ENCODE assay signal across 9 mouse cellular contexts in the genomic region with DNA sequence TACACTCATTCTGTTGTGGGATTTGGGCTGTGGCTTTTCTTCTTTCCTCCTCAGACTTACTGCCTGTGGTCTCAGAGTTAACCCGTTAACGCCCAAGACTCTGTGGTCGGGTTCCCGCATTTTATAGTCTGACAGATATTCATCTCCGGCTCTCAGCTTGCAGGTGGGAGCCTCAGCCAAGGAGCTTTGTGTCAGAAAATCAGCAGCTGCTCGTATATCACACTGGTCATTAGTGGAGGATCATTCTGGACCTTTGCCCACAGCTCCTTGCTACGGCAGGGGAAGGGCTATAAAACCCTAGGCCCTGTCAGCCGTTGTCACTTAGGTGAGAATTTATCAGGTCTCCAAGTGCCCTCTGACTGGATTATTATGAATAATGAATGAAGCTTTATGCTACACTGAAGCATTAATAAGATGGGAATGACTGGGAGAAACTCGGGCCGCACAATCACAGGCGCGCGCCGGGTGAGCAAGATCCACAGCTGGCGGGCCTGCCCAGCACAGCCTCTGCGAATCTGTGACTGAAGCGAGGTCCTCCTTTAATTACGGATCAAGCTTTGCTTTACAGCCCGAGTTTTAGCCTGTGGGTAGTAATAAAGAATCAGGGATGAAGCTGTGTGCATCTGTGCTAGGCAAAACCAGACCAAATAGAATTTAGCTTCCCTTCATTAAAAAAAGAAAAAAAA.
A peak's percentile ranks its signal among the peaks of the same experiment; 100 is the strongest.
DNase-seq lines count a peak whose midpoint lies in the region; ATAC-seq and TF ChIP-seq lines count a peak whose summit lies in the region.
"Had no signal": no experiment of that assay in that cellular context is flagged by ENCODE, and none has a peak within 500 bp of the region (broad histone marks: within the 10 kb centered on the region; RNA-seq: fewer than 3 reads in every experiment).

No protein-coding gene starts in this region.

- H3K79me2 ChIP-seq in heart, adult 2 months (replicated peaks; ENCODE audit: control insufficient read depth, insufficient read depth, low read length) = no peaks in the 10 kb centered on the region

- H3K27ac ChIP-seq in kidney, adult 2 months (ENCODE audit: insufficient read depth, low read depth, low read length) = no peak overlapping the region
- H3K27ac ChIP-seq in hindbrain, embryonic 14.5 days = peak overlapping the region; percentile 67
- peak overlapping the region; percentile 35; the same call in 1 of the 2 replicates for H3K27ac ChIP-seq in neural tube, embryonic 11.5 days (ENCODE audit: low read depth, low read length)
- no peak overlapping the region for H3K27ac ChIP-seq in heart, adult 2 months
- H3K27ac ChIP-seq: liver, embryonic 15.5 days had no signal

- peak overlapping the region; percentile 9 for H3K9ac ChIP-seq in hindbrain, embryonic 14.5 days
- H3K9ac ChIP-seq in neural tube, embryonic 11.5 days (ENCODE audit: low read length) = no peak overlapping the region
- H3K9ac ChIP-seq in heart, adult 2 months (ENCODE audit: low read depth, low read length) = no peak overlapping the region
- H3K9ac ChIP-seq: liver, embryonic 15.5 days had no signal

- DNase-seq in kidney, postnatal 10 days = peak; percentile 18
- no peak for DNase-seq in kidney, adult 2 months
- peak; percentile 48 for DNase-seq in embryo, embryonic 10 days (ENCODE audit: low spot score)
- DNase-seq in hindbrain, embryonic 14.5 days (ENCODE audit: low spot score) = peak; percentile 50
- peak; percentile 73 for DNase-seq in neural tube, embryonic 11.5 days (ENCODE audit: low spot score)
- DNase-seq in heart, adult 2 months = no peak
- no peak for DNase-seq in B cell, adult 2 months
- no peak for DNase-seq in ovary, adult 18-20 months (ENCODE audit: low spot score)

- no peaks in the 10 kb centered on the region for H3K9me3 ChIP-seq in hindbrain, embryonic 14.5 days (ENCODE audit: control insufficient read depth, low read length)
- H3K9me3 ChIP-seq in neural tube, embryonic 11.5 days (ENCODE audit: control insufficient read depth, low read length) = no peaks in the 10 kb centered on the region
- H3K9me3 ChIP-seq: liver, embryonic 15.5 days had no signal

- TF ChIP-seq CTCF in kidney, adult 2 months (conservative IDR thresholded peaks at IDR 0.05; ENCODE audit: insufficient read depth, insufficient read length, low read depth, low read length) = no peak
- TF ChIP-seq CTCF in heart, adult 2 months (IDR thresholded peaks at IDR 0.05) = no peak

- WGBS in kidney, adult 2 months = 20% methylated on average over 19 of the region's 19 CpGs
- 23% methylated on average over 19 of the region's 19 CpGs for WGBS in hindbrain, embryonic 14.5 days
- WGBS in neural tube, embryonic 11.5 days = 12% methylated on average over 19 of the region's 19 CpGs
- WGBS in heart, adult 2 months = 82% methylated on average over 19 of the region's 19 CpGs

- TF ChIP-seq POLR2A in kidney, adult 2 months (IDR thresholded peaks at IDR 0.05; ENCODE audit: low read depth, low read length) = no peak
- no peak for TF ChIP-seq POLR2A in heart, adult 2 months (IDR thresholded peaks at IDR 0.05; ENCODE audit: insufficient read depth, low read depth, low read length)

- H3K36me3 ChIP-seq in kidney, adult 2 months (ENCODE audit: control insufficient read depth, insufficient read depth, low read length) = no peaks in the 10 kb centered on the region
- no peaks in the 10 kb centered on the region for H3K36me3 ChIP-seq in hindbrain, embryonic 14.5 days (replicated peaks; ENCODE audit: control insufficient read depth, insufficient read depth)
- no peaks in the 10 kb centered on the region for H3K36me3 ChIP-seq in neural tube, embryonic 11.5 days (ENCODE audit: control insufficient read depth, insufficient read depth, low read length)
- H3K36me3 ChIP-seq in heart, adult 2 months (ENCODE audit: control insufficient read depth, insufficient read depth, low read length) = no peaks in the 10 kb centered on the region
- H3K36me3 ChIP-seq: liver, embryonic 15.5 days had no signal

- no peaks in the 10 kb centered on the region; the same call in 1 of the 2 replicates for H3K27me3 ChIP-seq in kidney, adult 2 months (replicated peaks; ENCODE audit: control insufficient read depth, insufficient read depth, low read length)
- no peaks in the 10 kb centered on the region for H3K27me3 ChIP-seq in hindbrain, embryonic 14.5 days (ENCODE audit: control insufficient read depth, insufficient read depth, low read length)
- H3K27me3 ChIP-seq in neural tube, embryonic 11.5 days (ENCODE audit: control insufficient read depth, insufficient read depth, low read length) = no peaks in the 10 kb centered on the region
- no peaks in the 10 kb centered on the region for H3K27me3 ChIP-seq in heart, adult 2 months (ENCODE audit: control insufficient read depth, insufficient read depth, low read length)
- H3K27me3 ChIP-seq: liver, embryonic 15.5 days had no signal

- H3K4me2 ChIP-seq in hindbrain, embryonic 14.5 days (replicated peaks) = peak overlapping the region; percentile 35
- peak overlapping the region; percentile 40 for H3K4me2 ChIP-seq in neural tube, embryonic 11.5 days (ENCODE audit: low read depth)
- H3K4me2 ChIP-seq: liver, embryonic 15.5 days had no signal

- no peak overlapping the region for H3K4me3 ChIP-seq in kidney, adult 2 months (ENCODE audit: insufficient read depth, low read depth, low read length)
- no peak overlapping the region for H3K4me3 ChIP-seq in hindbrain, embryonic 14.5 days (replicated peaks; ENCODE audit: low read length)
- H3K4me3 ChIP-seq in neural tube, embryonic 11.5 days (ENCODE audit: low read depth, low read length) = no peak overlapping the region
- H3K4me3 ChIP-seq in heart, adult 2 months = no peak overlapping the region
- H3K4me3 ChIP-seq: liver, embryonic 15.5 days had no signal

- intact Hi-C loops in heart, adult 2 months (cut with DNase I) = no loop called here

- H3K4me1 ChIP-seq in kidney, adult 2 months (ENCODE audit: control insufficient read depth, insufficient read depth, low read length) = no peaks in the 10 kb centered on the region
- H3K4me1 ChIP-seq in hindbrain, embryonic 14.5 days (replicated peaks; ENCODE audit: control insufficient read depth, insufficient read depth, low read length) = 0 out of 2 replicates have a peak, but pooled peaks cover 3% of the 10 kb centered on the region
- peaks cover 4% of the 10 kb centered on the region; the same call in 1 of the 2 replicates for H3K4me1 ChIP-seq in neural tube, embryonic 11.5 days (ENCODE audit: control insufficient read depth, insufficient read depth, low read length)
- H3K4me1 ChIP-seq in heart, adult 2 months (ENCODE audit: control insufficient read depth, insufficient read depth, low read length) = no peaks in the 10 kb centered on the region
- H3K4me1 ChIP-seq: liver, embryonic 15.5 days had no signal

- peak; percentile 88 for ATAC-seq in hindbrain, embryonic 14.5 days (ENCODE audit: low FRiP score)
- ATAC-seq in neural tube, embryonic 11.5 days (ENCODE audit: insufficient read depth, low FRiP score, low TSS enrichment) = peak; percentile 91

- TF ChIP-seq EP300 in heart, adult 2 months (IDR thresholded peaks at IDR 0.05; ENCODE audit: insufficient read depth, low read depth, low read length) = no peak

Comparison
In these comparisons a context has a peak if more than half of its experiments do, and no peak if none do; other contexts are left out.
1. DNase-seq: peak in kidney, postnatal 10 days (single experiment), embryo, embryonic 10 days (single experiment), hindbrain, embryonic 14.5 days (single experiment) and neural tube, embryonic 11.5 days (single experiment); none in kidney, adult 2 months (single experiment), heart, adult 2 months (0 of 2), B cell, adult 2 months (0 of 2) and ovary, adult 18-20 months (single experiment).
2. H3K27ac ChIP-seq: peak in hindbrain, embryonic 14.5 days (single experiment) and neural tube, embryonic 11.5 days (single experiment); none in kidney, adult 2 months (single experiment) and heart, adult 2 months (single experiment).